Mouse (Mus musculus) liver, embryonic 12.5 days (tissue): ENCODE measurements around the gene Scmh1. TPM values are rescaled to one million over a fixed set of nuclear protein-coding genes. Genes with fewer than 3 reads are reported as not detected.

Experiments used
- ATAC-seq: fragments of 200-750 bp; cut with Nextera tagmentation; 2 replicates; pipeline ENCODE4 v1.8.0; 2017; ENCODE audit warnings: moderate number of reproducible peaks, mild to moderate bottlenecking, moderate library complexity
- H3K27ac ChIP-seq: fragments of 300-500 bp; sonication (generic); 2 replicates; pipeline ENCODE4 v1.5.1; 2016; ENCODE audit warnings: mild to moderate bottlenecking
- H3K27me3 ChIP-seq: fragments of 300-500 bp; sonication (generic); replicated peaks from 2 replicates; pipeline ENCODE4 v1.6.1; 2016; ENCODE audit warnings: mild to moderate bottlenecking, moderate library complexity
- H3K36me3 ChIP-seq: fragments of 300-500 bp; sonication (generic); 2 replicates; pipeline ENCODE4 v1.6.1; 2016; ENCODE audit warnings: mild to moderate bottlenecking, moderate library complexity
- H3K4me1 ChIP-seq: fragments of 300-500 bp; sonication (generic); 2 replicates; pipeline ENCODE4 v1.6.1; 2016
- H3K4me2 ChIP-seq: fragments of 300-500 bp; sonication (generic); 2 replicates; pipeline ENCODE4 v1.6.1; 2016; ENCODE audit warnings: mild to moderate bottlenecking, moderate library complexity
- H3K4me3 ChIP-seq: fragments of 300-500 bp; sonication (generic); 2 replicates; pipeline ENCODE4 v1.5.1; 2016; ENCODE audit warnings: mild to moderate bottlenecking, moderate library complexity
- H3K9ac ChIP-seq: fragments of 300-500 bp; sonication (generic); 2 replicates; pipeline ENCODE4 v1.6.1; 2016; ENCODE audit warnings: mild to moderate bottlenecking, moderate library complexity
- H3K9me3 ChIP-seq: fragments of 300-500 bp; sonication (generic); replicated peaks from 2 replicates; pipeline ENCODE4 v1.6.1; 2016; ENCODE audit warnings: mild to moderate bottlenecking, moderate library complexity
- WGBS: fragments of 180-500 bp; shearing (Covaris S2); methylation state at CpG from one replicate; pipeline ENCODE4 v1.1.7; 2016; ENCODE audit not compliant: insufficient replicate concordance; 5-methylcytosine and 5-hydroxymethylcytosine counted together
- polyA plus RNA-seq: library from polyadenylated mRNA; unstranded; fragments of >200 nt; fragmentation: Nextera tagmentation; extraction: Ambion mirVana; gene quantifications from 2 replicates; pipeline ENCODE4 v1.2.1, GENCODE M21; 2016

Gene Scmh1
- polyA plus RNA-seq: 20.0 and 21.4 TPM in 2 replicates

DNA sequence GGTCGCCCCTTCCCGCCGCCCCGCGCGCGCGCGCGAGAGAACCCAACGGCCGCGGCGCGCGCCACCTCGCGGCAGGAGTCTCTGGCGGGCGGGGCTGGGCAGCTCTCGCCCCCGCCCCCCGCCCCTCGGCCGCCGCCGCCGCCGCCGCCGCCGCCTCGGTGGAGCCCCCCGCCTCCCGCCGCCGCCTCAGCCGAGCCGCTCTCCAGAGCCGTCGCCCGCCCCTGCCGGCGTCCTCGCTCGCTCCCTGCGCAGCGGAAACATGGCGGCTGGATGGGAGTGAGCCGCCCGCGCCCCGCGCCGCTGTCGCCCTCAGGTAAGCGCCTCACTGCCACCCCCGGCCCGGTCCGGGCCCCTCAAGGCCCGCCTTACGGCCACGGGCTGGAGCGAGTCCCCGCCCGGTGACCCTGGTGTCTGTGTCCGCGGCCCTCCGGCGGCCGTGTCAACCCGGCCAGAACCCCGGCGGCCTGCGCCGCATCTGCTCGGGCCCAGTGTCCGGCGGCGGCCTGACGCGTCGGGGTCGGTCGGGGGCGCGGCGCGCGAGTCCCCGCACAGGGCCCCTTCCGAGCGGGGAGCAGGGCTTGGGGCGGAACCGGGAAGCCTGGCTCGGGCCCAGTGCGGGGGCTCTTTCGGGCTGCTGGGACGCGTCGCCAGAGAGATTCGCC lies at the start of gene Scmh1:
Scmh1 (plus strand) TSS at position 138 of the 662 bp plus-strand sequence.
- Histone ChIP-seq H3K4me3 (peak within 1 kb of the TSS; percentile 98), H3K4me1 (peaks cover 63% of the 10 kb centered on the region), H3K4me2 (peak within 1 kb of the TSS; percentile 87), H3K27ac (peak within 1 kb of the TSS; percentile 89), H3K9ac (peak within 1 kb of the TSS; percentile 98), H3K9me3 (no peaks in the 10 kb centered on the region), H3K27me3 (peaks cover 8% of the 10 kb centered on the region), H3K36me3 (no peaks in the 10 kb centered on the region)
- WGBS: 2% methylated on average over 50 of the region's 102 CpGs
- peak; percentile 72 for ATAC-seq

DNA sequence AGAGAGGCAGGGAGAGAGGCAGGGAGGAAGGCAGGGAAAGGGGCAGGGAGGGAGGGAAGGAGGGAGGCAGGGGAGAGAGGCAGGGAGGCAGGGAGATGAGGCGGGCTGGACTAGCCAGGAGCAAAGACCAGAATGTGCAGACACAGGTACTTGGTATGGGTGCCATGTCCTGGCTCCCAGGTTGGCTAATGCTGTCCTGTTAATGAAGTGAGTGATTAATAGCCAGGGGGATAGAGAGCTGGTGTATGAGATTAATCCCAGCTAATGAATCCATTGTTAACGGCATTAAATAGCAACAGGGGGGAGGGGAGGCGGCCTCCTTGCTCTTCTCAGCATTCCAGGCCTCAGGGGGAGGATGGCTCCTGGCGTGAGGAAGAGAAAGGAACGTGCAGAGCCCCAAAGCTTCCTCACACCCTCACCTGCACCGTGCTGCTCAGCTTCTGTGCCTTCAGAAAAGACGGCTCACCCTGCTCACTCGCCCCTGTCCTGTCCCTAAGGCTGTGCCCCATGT lies 45.0 kb upstream of the Scmh1 start:
- Histone ChIP-seq H3K36me3 (no peaks in the 10 kb centered on the region), H3K9ac (no peak overlapping the region), H3K4me2 (no peak overlapping the region), H3K27ac (no peak overlapping the region), H3K4me1 (no peaks in the 10 kb centered on the region), H3K27me3 (peaks cover 48% of the 10 kb centered on the region), H3K9me3 (no peaks in the 10 kb centered on the region), H3K4me3 (no peak overlapping the region)
- 13% methylated on average over 8 of the region's 8 CpGs for whole genome bisulfite sequencing
- ATAC-seq: no peak

DNA sequence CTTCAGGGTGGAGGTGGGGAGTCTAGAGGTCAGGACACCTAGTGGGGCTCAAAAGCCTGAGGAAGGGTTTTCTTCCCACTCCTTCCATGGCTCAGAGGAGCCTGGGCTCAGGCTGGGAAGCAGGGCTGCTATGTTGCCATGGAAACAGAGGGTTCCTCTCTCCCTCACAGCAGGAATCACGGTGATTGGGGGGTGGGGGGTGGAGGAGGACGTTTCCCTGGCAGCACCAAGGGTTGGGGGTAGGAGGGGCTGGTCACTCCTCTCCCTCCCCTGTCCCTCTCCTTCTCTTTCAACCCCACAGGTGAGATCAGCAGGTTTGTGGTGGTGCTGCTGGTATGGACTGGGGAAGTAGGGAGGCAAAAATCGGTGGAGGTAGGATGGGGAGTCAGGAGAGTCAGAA lies 40.4 kb upstream of the Scmh1 start:
- Histone ChIP-seq H3K4me1 (no peaks in the 10 kb centered on the region), H3K4me2 (no peak overlapping the region), H3K9ac (no peak overlapping the region), H3K27ac (no peak overlapping the region), H3K27me3 (peaks cover 44% of the 10 kb centered on the region), H3K9me3 (no peaks in the 10 kb centered on the region), H3K4me3 (no peak overlapping the region), H3K36me3 (no peaks in the 10 kb centered on the region)
- WGBS: 3% methylated on average over 3 of the region's 3 CpGs
- ATAC-seq: no peak

DNA sequence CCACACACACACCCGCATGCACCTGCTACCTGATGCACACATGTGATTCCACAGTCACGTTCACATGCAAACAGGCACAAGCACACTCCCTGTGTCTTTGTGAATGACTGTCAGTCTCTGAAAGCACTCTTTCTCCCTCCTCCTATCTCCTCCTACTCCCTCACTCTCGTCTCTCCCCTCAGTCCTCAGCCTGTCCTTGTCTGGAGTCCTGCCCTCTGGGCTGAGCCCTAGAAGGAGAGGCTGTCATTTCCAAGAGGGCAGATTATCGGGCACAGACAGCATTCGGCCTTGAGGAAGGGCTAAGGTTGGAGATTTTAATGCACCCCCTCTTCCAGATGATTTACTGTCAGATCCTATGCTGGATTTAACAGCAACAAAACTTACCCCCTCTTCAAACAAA lies 39.6 kb upstream of the Scmh1 start:
- Histone ChIP-seq H3K4me3 (no peak overlapping the region), H3K9me3 (no peaks in the 10 kb centered on the region), H3K27me3 (peaks cover 40% of the 10 kb centered on the region), H3K27ac (no peak overlapping the region), H3K4me2 (no peak overlapping the region), H3K9ac (no peak overlapping the region), H3K36me3 (no peaks in the 10 kb centered on the region), H3K4me1 (no peaks in the 10 kb centered on the region)
- ATAC-seq: no peak
- 31% methylated on average over 5 of the region's 5 CpGs for WGBS

DNA sequence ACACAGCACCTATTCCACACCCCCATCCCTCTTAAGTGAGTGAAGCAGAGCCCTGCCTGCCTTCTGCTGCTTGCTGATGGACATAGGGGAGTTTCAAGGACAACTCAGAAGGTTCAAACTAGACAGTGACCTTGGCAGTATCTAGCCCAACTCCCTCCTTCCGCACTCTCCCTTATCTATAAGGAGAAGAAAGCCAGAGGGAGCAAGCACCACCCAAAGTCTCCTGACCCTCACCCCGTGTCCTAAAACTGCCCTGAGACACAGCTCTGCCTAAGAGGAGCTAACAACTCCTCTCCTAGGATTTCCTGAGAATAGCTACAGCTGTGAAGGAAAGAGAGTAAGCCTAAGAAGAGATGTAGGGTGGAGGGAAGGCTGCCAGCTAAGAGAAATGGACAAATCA lies 37.0 kb upstream of the Scmh1 start:
- H3K36me3 ChIP-seq: no peaks in the 10 kb centered on the region
- H3K9ac ChIP-seq: no peak overlapping the region
- no peak overlapping the region for H3K4me3 ChIP-seq
- ATAC-seq: 0 out of 2 replicates have a peak, but pooled peaks have one; percentile 32
- no peak overlapping the region for H3K4me2 ChIP-seq
- no peaks in the 10 kb centered on the region for H3K4me1 ChIP-seq
- H3K9me3 ChIP-seq: no peaks in the 10 kb centered on the region
- WGBS: 48% methylated on average over 2 of the region's 2 CpGs
- peaks cover 32% of the 10 kb centered on the region for H3K27me3 ChIP-seq
- H3K27ac ChIP-seq: no peak overlapping the region

DNA sequence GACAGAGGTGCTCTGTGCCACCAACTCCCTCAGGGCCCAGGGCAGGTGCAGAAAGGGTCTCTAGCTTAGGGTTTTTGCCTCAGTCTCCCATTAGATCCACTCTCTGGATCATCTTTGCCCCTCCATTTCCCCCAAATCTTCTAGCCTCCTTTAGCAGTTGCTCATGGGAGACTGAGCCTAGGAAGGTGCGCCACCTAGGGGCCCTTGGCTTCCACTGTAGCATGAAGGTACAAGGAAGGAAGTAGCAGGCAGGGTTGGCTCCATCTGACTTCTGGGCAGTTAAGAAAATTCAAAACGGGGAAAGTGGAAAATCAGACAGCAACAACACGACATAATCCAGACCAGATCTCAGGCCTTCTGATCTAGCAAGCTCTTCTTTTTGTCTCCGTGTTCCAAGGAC lies 36.4 kb upstream of the Scmh1 start:
- Histone ChIP-seq H3K9ac (no peak overlapping the region), H3K27me3 (peaks cover 36% of the 10 kb centered on the region)

DNA sequence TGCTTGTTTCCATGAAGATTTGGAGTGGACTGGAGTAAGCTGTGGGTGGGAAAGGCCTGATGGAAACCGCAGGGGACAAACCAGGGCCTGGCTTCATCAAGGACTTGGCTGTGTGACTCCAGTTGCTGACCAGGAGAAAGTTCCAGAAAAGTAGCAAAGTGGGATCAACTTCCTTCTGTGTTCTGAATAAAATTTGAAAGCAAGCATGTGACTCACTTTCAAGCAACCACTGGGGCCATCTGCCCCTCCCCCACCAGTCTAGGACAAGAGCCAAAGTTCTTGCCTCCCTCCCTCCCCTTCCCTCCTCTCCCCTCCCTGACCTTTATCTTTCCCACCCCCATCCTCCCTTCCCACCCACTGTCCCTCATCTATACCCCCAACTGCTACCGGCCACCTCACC lies 35.9 kb upstream of the Scmh1 start:
- H3K4me3 ChIP-seq: no peak overlapping the region
- no peak overlapping the region for H3K4me2 ChIP-seq
- no peaks in the 10 kb centered on the region for H3K9me3 ChIP-seq
- no peak for ATAC-seq
- no peak overlapping the region for H3K9ac ChIP-seq
- no peaks in the 10 kb centered on the region for H3K36me3 ChIP-seq
- no peaks in the 10 kb centered on the region for H3K4me1 ChIP-seq
- 19% methylated on average over 2 of the region's 2 CpGs for WGBS
- peaks cover 38% of the 10 kb centered on the region for H3K27me3 ChIP-seq
- no peak overlapping the region for H3K27ac ChIP-seq

More for the DNA sequence above, 36.4 kb upstream of the Scmh1 start:
- Histone ChIP-seq H3K4me3 (no peak overlapping the region), H3K27ac (no peak overlapping the region), H3K4me1 (no peaks in the 10 kb centered on the region), H3K36me3 (no peaks in the 10 kb centered on the region), H3K9me3 (no peaks in the 10 kb centered on the region), H3K4me2 (no peak overlapping the region)
- no peak for ATAC-seq
- 7% methylated on average over 4 of the region's 4 CpGs for WGBS

DNA sequence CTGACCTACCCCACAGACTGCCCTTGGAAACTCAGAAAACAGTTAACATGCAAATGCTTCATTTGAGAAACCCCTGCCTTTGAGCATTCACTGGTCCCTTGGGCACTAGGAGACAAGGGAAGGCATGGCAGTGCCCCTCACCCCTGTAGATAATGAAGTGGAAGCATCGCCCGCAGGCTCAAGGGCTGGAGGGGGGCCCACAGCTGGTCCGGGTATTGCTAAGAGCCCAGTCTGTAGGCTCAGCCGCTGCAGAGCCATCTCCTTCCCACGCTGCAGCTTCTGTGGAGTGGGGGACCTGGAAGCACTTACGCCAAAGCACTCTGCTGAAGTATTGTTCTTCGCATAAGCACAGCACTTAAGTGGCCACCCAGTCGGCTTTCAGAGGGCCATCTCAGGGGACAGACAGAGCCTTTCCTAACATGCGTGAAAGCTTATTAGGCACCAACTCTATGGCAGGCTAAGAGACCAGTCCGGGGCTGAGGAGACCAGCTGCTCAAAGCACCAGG lies 35.2 kb upstream of the Scmh1 start:
- H3K4me2 ChIP-seq: 0 out of 2 replicates have a peak overlapping the region, but pooled peaks have one; percentile 15
- no peak overlapping the region for H3K27ac ChIP-seq
- no peaks in the 10 kb centered on the region for H3K4me1 ChIP-seq
- H3K36me3 ChIP-seq: no peaks in the 10 kb centered on the region
- no peak overlapping the region for H3K9ac ChIP-seq
- no peak overlapping the region for H3K4me3 ChIP-seq
- 43% methylated on average over 10 of the region's 10 CpGs for WGBS
- H3K27me3 ChIP-seq: peaks cover 32% of the 10 kb centered on the region
- ATAC-seq: no peak
- no peaks in the 10 kb centered on the region for H3K9me3 ChIP-seq

DNA sequence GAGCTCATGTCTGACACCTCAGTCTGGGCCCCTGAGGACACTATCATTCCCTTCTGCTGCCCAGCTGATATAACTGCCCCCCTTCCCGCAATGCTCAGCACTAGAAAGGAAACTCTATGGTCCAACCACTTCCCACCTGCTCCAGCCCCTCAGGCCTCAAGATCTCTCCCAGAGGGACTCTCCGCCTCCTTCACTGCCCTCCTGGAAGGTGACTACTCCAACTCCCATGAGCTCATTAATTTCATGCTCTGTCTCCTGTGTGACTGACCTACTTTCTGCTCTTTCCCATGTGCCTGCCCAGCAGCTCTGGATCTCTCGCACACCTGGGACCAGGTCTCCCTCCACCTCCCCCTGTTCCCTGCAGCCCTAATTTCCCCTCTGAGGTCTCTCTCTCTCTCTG lies 32.2 kb upstream of the Scmh1 start:
- H3K36me3 ChIP-seq: no peaks in the 10 kb centered on the region
- no peaks in the 10 kb centered on the region for H3K9me3 ChIP-seq
- WGBS: 39% methylated on average over 3 of the region's 3 CpGs
- H3K9ac ChIP-seq: no peak overlapping the region
- H3K4me2 ChIP-seq: no peak overlapping the region
- H3K4me3 ChIP-seq: no peak overlapping the region
- peaks cover 33% of the 10 kb centered on the region for H3K27me3 ChIP-seq
- no peak for ATAC-seq
- no peak overlapping the region for H3K27ac ChIP-seq
- H3K4me1 ChIP-seq: no peaks in the 10 kb centered on the region

DNA sequence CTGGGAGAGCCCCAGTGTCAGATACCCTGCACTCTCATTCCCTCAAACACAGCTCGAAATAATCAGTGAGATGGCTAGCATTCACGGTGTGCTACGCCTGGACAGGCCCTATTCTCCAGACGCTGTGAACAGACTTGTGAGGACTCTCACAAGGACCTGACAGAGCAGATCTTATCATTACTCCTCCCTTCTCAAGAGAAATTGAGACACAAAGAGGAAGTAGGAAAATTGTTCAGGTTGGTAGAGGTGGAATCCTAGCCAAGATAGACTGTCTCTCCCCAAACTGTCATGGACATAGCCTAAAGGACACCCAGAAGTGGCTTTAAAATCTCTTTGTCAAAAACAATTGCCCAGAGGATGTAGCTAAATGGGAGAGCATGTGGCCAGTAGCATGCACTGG lies 31.3 kb upstream of the Scmh1 start:
- Histone ChIP-seq H3K9ac (no peak overlapping the region), H3K27me3 (peaks cover 35% of the 10 kb centered on the region), H3K27ac (no peak overlapping the region), H3K4me2 (no peak overlapping the region), H3K36me3 (no peaks in the 10 kb centered on the region), H3K9me3 (no peaks in the 10 kb centered on the region), H3K4me1 (no peaks in the 10 kb centered on the region), H3K4me3 (no peak overlapping the region)
- WGBS: 30% methylated on average over 4 of the region's 4 CpGs
- no peak for ATAC-seq

DNA sequence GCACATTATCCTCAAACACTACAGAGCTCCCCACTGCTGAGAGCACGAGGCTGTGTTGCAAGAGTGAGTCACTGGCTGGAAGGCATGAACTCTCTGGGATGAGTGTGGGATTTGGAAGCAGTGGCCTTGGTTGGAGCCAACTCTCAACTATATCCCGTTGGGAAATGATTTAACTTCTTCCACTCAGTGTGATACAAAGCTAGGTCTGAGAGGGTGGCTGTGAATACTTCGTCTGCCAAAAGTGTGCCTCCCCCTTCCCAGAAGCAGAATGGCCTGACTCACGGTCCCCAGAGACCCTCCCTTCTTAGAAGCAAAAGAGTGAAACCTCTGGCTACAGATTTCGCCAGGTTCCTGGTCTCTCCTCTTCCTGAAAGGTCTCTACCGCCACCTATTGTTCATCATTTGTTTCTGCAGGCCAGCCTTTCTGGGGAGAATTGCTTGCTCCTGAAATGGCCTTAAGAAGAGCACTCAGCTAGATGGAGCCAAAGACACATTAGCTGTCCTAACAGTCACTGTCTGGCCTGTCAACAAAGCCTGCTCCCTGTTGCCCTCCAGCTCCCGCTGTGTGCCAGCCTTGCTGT lies 24.2 kb upstream of the Scmh1 start:
- Histone ChIP-seq H3K9ac (no peak overlapping the region), H3K4me2 (peak overlapping the region; percentile 28; the same call in 1 of the 2 replicates), H3K36me3 (no peaks in the 10 kb centered on the region), H3K4me1 (no peaks in the 10 kb centered on the region), H3K9me3 (no peaks in the 10 kb centered on the region), H3K4me3 (no peak overlapping the region), H3K27ac (no peak overlapping the region), H3K27me3 (peaks cover 6% of the 10 kb centered on the region; the same call in 1 of the 2 replicates)
- 9% methylated on average over 7 of the region's 7 CpGs for WGBS
- 0 out of 2 replicates have a peak, but pooled peaks have one; percentile 32 for ATAC-seq

DNA sequence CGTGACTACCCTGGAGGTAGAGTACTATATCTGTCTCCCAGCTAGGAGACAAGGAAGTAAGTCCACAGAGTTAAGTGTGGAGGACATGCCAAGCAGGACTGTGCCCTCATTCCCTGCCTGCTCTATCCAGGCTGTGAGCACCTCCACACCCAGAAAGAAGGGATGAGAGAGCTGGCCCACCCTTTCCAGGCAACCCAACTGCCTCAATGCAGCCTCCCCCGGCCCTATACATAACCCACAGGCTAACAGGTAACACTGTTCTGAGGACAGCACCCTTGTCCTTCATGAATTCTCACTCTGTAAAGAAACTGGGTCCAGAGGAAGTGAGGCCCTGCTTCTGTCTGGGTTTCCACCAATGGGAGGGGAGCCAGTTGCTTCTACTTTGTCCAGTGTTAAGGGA lies 19.6 kb upstream of the Scmh1 start:
- no peak overlapping the region for H3K4me2 ChIP-seq
- no peaks in the 10 kb centered on the region for H3K36me3 ChIP-seq
- H3K9ac ChIP-seq: no peak overlapping the region
- H3K27me3 ChIP-seq: no peaks in the 10 kb centered on the region
- no peaks in the 10 kb centered on the region for H3K4me1 ChIP-seq
- H3K27ac ChIP-seq: no peak overlapping the region
- no peak overlapping the region for H3K4me3 ChIP-seq
- ATAC-seq: no peak
- no peaks in the 10 kb centered on the region for H3K9me3 ChIP-seq
- WGBS: 70% methylated on average over 2 of the region's 2 CpGs
